Mouse (Mus musculus) C2C12 (cell line): ENCODE measurements around the gene Mta2.

ENCODE experiments used
- CTCF ChIP-seq: IDR thresholded peaks from one replicate; pipeline ENCODE4 v1.5.1; 2011; ENCODE audit not compliant: control insufficient read depth, insufficient read depth, insufficient read length
- FOSL1 ChIP-seq: IDR thresholded peaks from one replicate; pipeline ENCODE4 v1.8.0; 2011; ENCODE audit warnings: mild to moderate bottlenecking, low read length; ENCODE audit not compliant: poor library complexity, insufficient read depth, severe bottlenecking

- no peak for TF ChIP-seq CTCF
- no peak for TF ChIP-seq FOSL1
Measured at GRCm38 (mm10) chr19:8936736-8937135, 4.9 kb upstream of the Mta2 start.
